Mouse (Mus musculus): ENCODE measurements around the gene Cenpm. TPM values are rescaled to one million over a fixed set of nuclear protein-coding genes. Genes with fewer than 3 reads are reported as not detected.

The Cenpm gene
- polyA plus RNA-seq, 1 experiment from 2014 or later = 82.5 TPM

- H3K4me3 ChIP-seq = no peak overlapping the region
- no peaks in the 10 kb centered on the region for H3K4me1 ChIP-seq
- no peaks in the 10 kb centered on the region for H3K9me3 ChIP-seq
- no peak overlapping the region for H3K27ac ChIP-seq (replicated peaks)
- peaks cover 100% of the 10 kb centered on the region for H3K36me3 ChIP-seq (replicated peaks)
- no peaks in the 10 kb centered on the region for H3K27me3 ChIP-seq (replicated peaks; ENCODE audit: low read depth, poor library complexity, severe bottlenecking)
- 95% methylated on average over 11 of the region's 11 CpGs for WGBS
- no peak for DNase-seq (ENCODE audit: low spot score)
Observed at GRCm38 (mm10) chr15:82197937-82198336, 46.6 kb downstream of the Cenpm start.

GRCm38 (mm10) chr15:82197246-82197750, 47.2 kb downstream of the Cenpm start:
- H3K36me3 ChIP-seq (replicated peaks) = peaks cover 100% of the 10 kb centered on the region
- H3K27ac ChIP-seq (replicated peaks) = no peak overlapping the region
- H3K27me3 ChIP-seq (replicated peaks; ENCODE audit: low read depth, poor library complexity, severe bottlenecking) = no peaks in the 10 kb centered on the region
- DNase-seq (ENCODE audit: low spot score) = no peak
- 95% methylated on average over 10 of the region's 10 CpGs for WGBS
- H3K4me3 ChIP-seq = no peak overlapping the region
- no peaks in the 10 kb centered on the region for H3K4me1 ChIP-seq
- H3K9me3 ChIP-seq = no peaks in the 10 kb centered on the region

- Histone ChIP-seq H3K27me3 (replicated peaks; ENCODE audit: low read depth, poor library complexity, severe bottlenecking) (no peaks in the 10 kb centered on the region), H3K27ac (replicated peaks) (no peak overlapping the region), H3K36me3 (replicated peaks) (peaks cover 100% of the 10 kb centered on the region), H3K4me3 (no peak overlapping the region), H3K9me3 (no peaks in the 10 kb centered on the region), H3K4me1 (no peaks in the 10 kb centered on the region)
- 90% methylated on average over 12 of the region's 12 CpGs for WGBS
- no peak for DNase-seq (ENCODE audit: low spot score)
Observed at GRCm38 (mm10) chr15:82196300-82196699, 48.2 kb downstream of the Cenpm start.

- WGBS = 71% methylated on average over 8 of the region's 8 CpGs
- Histone ChIP-seq H3K4me1 (no peaks in the 10 kb centered on the region), H3K27me3 (replicated peaks; ENCODE audit: low read depth, poor library complexity, severe bottlenecking) (no peaks in the 10 kb centered on the region), H3K4me3 (no peak overlapping the region), H3K36me3 (replicated peaks) (peaks cover 100% of the 10 kb centered on the region), H3K27ac (replicated peaks) (no peak overlapping the region), H3K9me3 (no peaks in the 10 kb centered on the region)
- no peak for DNase-seq (ENCODE audit: low spot score)
Observed at GRCm38 (mm10) chr15:82192617-82193016, 51.9 kb downstream of the Cenpm start.

- H3K27ac ChIP-seq (replicated peaks) = no peak overlapping the region
- WGBS = 96% methylated on average over 10 of the region's 10 CpGs
Observed at GRCm38 (mm10) chr15:82188481-82189240, 55.9 kb downstream of the Cenpm start.

GRCm38 (mm10) chr15:82187924-82188323, 56.6 kb downstream of the Cenpm start:
- no peak overlapping the region for H3K27ac ChIP-seq (replicated peaks)
- peaks cover 100% of the 10 kb centered on the region for H3K36me3 ChIP-seq (replicated peaks)
- H3K4me3 ChIP-seq = no peak overlapping the region
- no peak for DNase-seq (ENCODE audit: low spot score)
- H3K9me3 ChIP-seq = no peaks in the 10 kb centered on the region
- no peaks in the 10 kb centered on the region for H3K27me3 ChIP-seq (replicated peaks; ENCODE audit: low read depth, poor library complexity, severe bottlenecking)
- WGBS = 94% methylated on average over 1 of the region's 1 CpGs
- no peaks in the 10 kb centered on the region for H3K4me1 ChIP-seq

More at GRCm38 (mm10) chr15:82188481-82189240, 55.9 kb downstream of the Cenpm start:
- Histone ChIP-seq H3K4me3 (no peak overlapping the region), H3K36me3 (replicated peaks) (peaks cover 100% of the 10 kb centered on the region), H3K4me1 (no peaks in the 10 kb centered on the region), H3K27me3 (replicated peaks; ENCODE audit: low read depth, poor library complexity, severe bottlenecking) (no peaks in the 10 kb centered on the region), H3K9me3 (no peaks in the 10 kb centered on the region)
- DNase-seq (ENCODE audit: low spot score) = peak; percentile 42

GRCm38 (mm10) chr15:82187401-82187800, 57.1 kb downstream of the Cenpm start:
- 87% methylated on average over 4 of the region's 4 CpGs for WGBS
- Histone ChIP-seq H3K4me3 (no peak overlapping the region), H3K27me3 (replicated peaks; ENCODE audit: low read depth, poor library complexity, severe bottlenecking) (no peaks in the 10 kb centered on the region), H3K4me1 (no peaks in the 10 kb centered on the region), H3K9me3 (peaks cover 1% of the 10 kb centered on the region), H3K36me3 (replicated peaks) (peaks cover 100% of the 10 kb centered on the region), H3K27ac (replicated peaks) (no peak overlapping the region)
- DNase-seq (ENCODE audit: low spot score) = no peak

- Histone ChIP-seq H3K9me3 (peaks cover 6% of the 10 kb centered on the region), H3K36me3 (replicated peaks) (peaks cover 100% of the 10 kb centered on the region)
- 92% methylated on average over 5 of the region's 5 CpGs for WGBS
Observed at GRCm38 (mm10) chr15:82186931-82187330, 57.6 kb downstream of the Cenpm start.

GRCm38 (mm10) chr15:82186131-82186530, 58.4 kb downstream of the Cenpm start:
- no peak for DNase-seq (ENCODE audit: low spot score)
- WGBS = 85% methylated on average over 14 of the region's 14 CpGs
- Histone ChIP-seq H3K4me3 (no peak overlapping the region), H3K27ac (replicated peaks) (no peak overlapping the region), H3K27me3 (replicated peaks; ENCODE audit: low read depth, poor library complexity, severe bottlenecking) (no peaks in the 10 kb centered on the region), H3K4me1 (no peaks in the 10 kb centered on the region), H3K9me3 (peaks cover 10% of the 10 kb centered on the region), H3K36me3 (replicated peaks) (peaks cover 100% of the 10 kb centered on the region)

More at GRCm38 (mm10) chr15:82186931-82187330, 57.6 kb downstream of the Cenpm start:
- Histone ChIP-seq H3K4me3 (no peak overlapping the region), H3K27me3 (replicated peaks; ENCODE audit: low read depth, poor library complexity, severe bottlenecking) (no peaks in the 10 kb centered on the region), H3K27ac (replicated peaks) (no peak overlapping the region), H3K4me1 (no peaks in the 10 kb centered on the region)
- no peak for DNase-seq (ENCODE audit: low spot score)

GRCm38 (mm10) chr15:82185062-82185783, 59.3 kb downstream of the Cenpm start:
- Histone ChIP-seq H3K4me1 (no peaks in the 10 kb centered on the region), H3K36me3 (replicated peaks) (peaks cover 100% of the 10 kb centered on the region), H3K4me3 (no peak overlapping the region), H3K27ac (replicated peaks) (peak overlapping the region; percentile 3; the same call in 1 of the 2 replicates), H3K27me3 (replicated peaks; ENCODE audit: low read depth, poor library complexity, severe bottlenecking) (no peaks in the 10 kb centered on the region), H3K9me3 (peaks cover 10% of the 10 kb centered on the region)
- DNase-seq (ENCODE audit: low spot score) = no peak
- WGBS = 92% methylated on average over 14 of the region's 14 CpGs

GRCm38 (mm10) chr15:82184656-82185055, 59.9 kb downstream of the Cenpm start:
- Histone ChIP-seq H3K4me3 (no peak overlapping the region), H3K27me3 (replicated peaks; ENCODE audit: low read depth, poor library complexity, severe bottlenecking) (no peaks in the 10 kb centered on the region), H3K9me3 (peaks cover 13% of the 10 kb centered on the region), H3K4me1 (no peaks in the 10 kb centered on the region), H3K36me3 (replicated peaks) (peaks cover 100% of the 10 kb centered on the region), H3K27ac (replicated peaks) (peak overlapping the region; percentile 3; the same call in 1 of the 2 replicates)
- 88% methylated on average over 10 of the region's 10 CpGs for WGBS
- no peak for DNase-seq (ENCODE audit: low spot score)

- peaks cover 100% of the 10 kb centered on the region for H3K36me3 ChIP-seq (replicated peaks)
- H3K4me1 ChIP-seq = no peaks in the 10 kb centered on the region
- no peaks in the 10 kb centered on the region for H3K27me3 ChIP-seq (replicated peaks; ENCODE audit: low read depth, poor library complexity, severe bottlenecking)
- DNase-seq (ENCODE audit: low spot score) = no peak
- peak overlapping the region; percentile 24 for H3K27ac ChIP-seq (replicated peaks)
- H3K4me3 ChIP-seq = no peak overlapping the region
- H3K9me3 ChIP-seq = peaks cover 14% of the 10 kb centered on the region
- 77% methylated on average over 7 of the region's 7 CpGs for WGBS
Observed at GRCm38 (mm10) chr15:82184183-82184582, 60.4 kb downstream of the Cenpm start.
